ENCODE assay signal across 29 mouse cellular contexts in the genomic region with DNA sequence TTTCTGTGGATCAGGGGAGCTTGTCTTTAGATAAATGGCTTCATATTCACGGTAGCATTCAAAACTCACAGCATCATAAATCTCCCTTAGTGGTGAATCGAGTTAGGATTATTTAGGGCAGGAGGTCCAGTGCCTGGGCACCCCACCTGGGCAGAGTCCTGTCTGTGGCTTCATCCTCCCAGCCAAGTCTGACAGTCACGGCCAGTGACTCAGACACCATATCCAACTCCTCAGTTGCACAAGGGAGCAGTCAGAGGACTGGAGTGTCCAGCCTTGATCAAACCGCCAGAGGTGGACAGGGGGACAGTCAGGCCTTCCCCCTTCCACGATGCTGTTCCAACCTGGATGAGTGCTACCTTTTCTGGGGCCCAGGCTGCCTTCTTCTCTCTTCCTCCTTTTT. TPM values are rescaled to one million over a fixed set of nuclear protein-coding genes. Genes with fewer than 3 reads are reported as not detected.
A peak's percentile ranks its signal among the peaks of the same experiment; 100 is the strongest.
DNase-seq lines count a peak whose midpoint lies in the region; ATAC-seq and TF ChIP-seq lines count a peak whose summit lies in the region.
"Had no signal": no experiment of that assay in that cellular context is flagged by ENCODE, and none has a peak within 500 bp of the region (broad histone marks: within the 10 kb centered on the region; RNA-seq: fewer than 3 reads in every experiment).

No protein-coding gene starts in this region.

- H3K36me3 ChIP-seq in midbrain, embryonic 16.5 days (ENCODE audit: control insufficient read depth, insufficient read depth, low read length), result no peaks in the 10 kb centered on the region
- H3K36me3 ChIP-seq in midbrain, embryonic 14.5 days (ENCODE audit: control insufficient read depth, insufficient read depth, low read length), result no peaks in the 10 kb centered on the region
- no peaks in the 10 kb centered on the region for H3K36me3 ChIP-seq in C2C12 (ENCODE audit: control insufficient read depth, insufficient read depth)
- H3K36me3 ChIP-seq: embryonic facial prominence, embryonic 15.5 days; forebrain, embryonic 10.5 days; forebrain, embryonic 12.5 days had no signal

- H3ac ChIP-seq in C2C12 (ENCODE audit: control insufficient read depth, insufficient read length, low read depth), result no peak overlapping the region

- no peak overlapping the region for H3K4me3 ChIP-seq in midbrain, embryonic 16.5 days (ENCODE audit: low read depth, low read length)
- no peak overlapping the region for H3K4me3 ChIP-seq in midbrain, embryonic 14.5 days (replicated peaks; ENCODE audit: low read depth, low read length)
- no peak overlapping the region for H3K4me3 ChIP-seq in C2C12 (ENCODE audit: insufficient read depth, poor library complexity, severe bottlenecking)
- H3K4me3 ChIP-seq: embryonic facial prominence, embryonic 13.5 days; embryonic facial prominence, embryonic 15.5 days; erythroblast, embryonic 14.5 days; forebrain, embryonic 10.5 days; forebrain, embryonic 12.5 days had no signal

- peaks cover 18% of the 10 kb centered on the region for H3K4me1 ChIP-seq in midbrain, embryonic 16.5 days (ENCODE audit: control insufficient read depth, insufficient read depth, low read length)
- H3K4me1 ChIP-seq in midbrain, embryonic 14.5 days (ENCODE audit: control insufficient read depth, insufficient read depth, low read length), result peaks cover 16% of the 10 kb centered on the region

- no peak overlapping the region for H3K9ac ChIP-seq in midbrain, embryonic 16.5 days (ENCODE audit: low read depth, low read length)
- H3K9ac ChIP-seq in midbrain, embryonic 14.5 days (replicated peaks; ENCODE audit: low read length), result no peak overlapping the region
- H3K9ac ChIP-seq: embryonic facial prominence, embryonic 13.5 days; embryonic facial prominence, embryonic 15.5 days; forebrain, embryonic 12.5 days had no signal

- H3K4me2 ChIP-seq in midbrain, embryonic 16.5 days (ENCODE audit: low read length), result no peak overlapping the region
- no peak overlapping the region for H3K4me2 ChIP-seq in midbrain, embryonic 14.5 days (ENCODE audit: low read length)
- H3K4me2 ChIP-seq: embryonic facial prominence, embryonic 13.5 days; embryonic facial prominence, embryonic 15.5 days; forebrain, embryonic 12.5 days had no signal

- H3K9me3 ChIP-seq in midbrain, embryonic 16.5 days (replicated peaks; ENCODE audit: control insufficient read depth, low read length, poor library complexity, severe bottlenecking), result no peaks in the 10 kb centered on the region
- no peaks in the 10 kb centered on the region for H3K9me3 ChIP-seq in midbrain, embryonic 14.5 days (ENCODE audit: control insufficient read depth, low read length)
- H3K9me3 ChIP-seq: embryonic facial prominence, embryonic 13.5 days; embryonic facial prominence, embryonic 15.5 days; forebrain, embryonic 10.5 days; forebrain, embryonic 12.5 days had no signal

- no peak for TF ChIP-seq CTCF in C2C12 (IDR thresholded peaks at IDR 0.05; ENCODE audit: control insufficient read depth, insufficient read depth, insufficient read length)

- DNase-seq in adrenal gland, adult 2 months, result peak; percentile 36
- no peak for DNase-seq in adrenal gland, postnatal 14 days
- DNase-seq in midbrain, embryonic 14.5 days, result no peak
- no peak for DNase-seq in kidney, postnatal 10 days
- DNase-seq: adrenal gland, adult 8-10 months; adrenal gland, postnatal 25 days; B cell, adult 2 months; cerebellum, adult 11 months; cerebellum, adult 18-20 months; cerebellum, adult 8-10 months; cerebellum, adult 9-11 months; cerebellum, postnatal 14 days; cerebellum, postnatal 36 days; embryo, embryonic 11 days had no signal

- no peaks in the 10 kb centered on the region for H3K27me3 ChIP-seq in midbrain, embryonic 16.5 days (ENCODE audit: control insufficient read depth, insufficient read depth, low read depth, low read length)
- H3K27me3 ChIP-seq in midbrain, embryonic 14.5 days (ENCODE audit: control insufficient read depth, insufficient read depth, low read length), result no peaks in the 10 kb centered on the region
- peaks cover 3% of the 10 kb centered on the region for H3K27me3 ChIP-seq in C2C12 (ENCODE audit: control insufficient read depth, insufficient read depth, insufficient read length)
- H3K27me3 ChIP-seq: embryonic facial prominence, embryonic 13.5 days; embryonic facial prominence, embryonic 15.5 days; forebrain, embryonic 12.5 days had no signal

- H3K27ac ChIP-seq in midbrain, embryonic 16.5 days (ENCODE audit: low read length), result 0 out of 2 replicates have a peak overlapping the region, but pooled peaks have one; percentile 29
- H3K27ac ChIP-seq in midbrain, embryonic 14.5 days (replicated peaks; ENCODE audit: low read depth, low read length), result no peak overlapping the region
- H3K27ac ChIP-seq: embryonic facial prominence, embryonic 13.5 days; embryonic facial prominence, embryonic 15.5 days; forebrain, embryonic 10.5 days; forebrain, embryonic 12.5 days had no signal

- 76% methylated on average over 5 of the region's 5 CpGs for WGBS in midbrain, embryonic 16.5 days
- WGBS in midbrain, embryonic 14.5 days, result 77% methylated on average over 5 of the region's 5 CpGs

- ATAC-seq in midbrain, embryonic 16.5 days, result no peak
- no peak for ATAC-seq in midbrain, embryonic 14.5 days (ENCODE audit: low FRiP score, low TSS enrichment)
- ATAC-seq: forebrain, embryonic 14.5 days; forebrain, embryonic 16.5 days had no signal

- H3K79me3 ChIP-seq in C2C12 (ENCODE audit: low read depth), result no peaks in the 10 kb centered on the region

- no peaks in the 10 kb centered on the region for H3K79me2 ChIP-seq in C2C12 (ENCODE audit: control insufficient read depth, insufficient read depth)

TF ChIP-seq in C2C12, 6 proteins besides CTCF, POLR2A, EP300 and RAD21:
- TF ChIP-seq MAX (IDR thresholded peaks at IDR 0.05), result no peak
- no peak for TF ChIP-seq USF1 (IDR thresholded peaks at IDR 0.05; ENCODE audit: low read depth)
- no peak for TF ChIP-seq MYOD1 (IDR thresholded peaks at IDR 0.05; ENCODE audit: control insufficient read depth, insufficient read length, low read depth)
- TF ChIP-seq FOSL1 (IDR thresholded peaks at IDR 0.05; ENCODE audit: insufficient read depth, low read length, poor library complexity, severe bottlenecking), result no peak
- TF ChIP-seq CEBPB (IDR thresholded peaks at IDR 0.05; ENCODE audit: low read depth), result peak; percentile 3
- no peak for TF ChIP-seq MYOG (IDR thresholded peaks at IDR 0.05; ENCODE audit: control insufficient read depth, extremely low read depth, insufficient read length)
TF ChIP-seq in C2C12: peak in this region for 1.

RNA-seq across cellular contexts. Expression of a gene that starts 31.1 kb away (rescaled TPM):
- total RNA-seq in adrenal gland, adult 2 months (2021), result 1 to 10 TPM; 1.4 to 4.1 TPM
- 3.1 and 6.5 TPM in 2 replicates for polyA plus RNA-seq in adrenal gland, adult 2 months (2012; rRNA removed)
- total RNA-seq in adrenal gland, postnatal 14 days (2021), result 2.0 and 2.4 TPM in 2 replicates
- polyA plus RNA-seq in midbrain, embryonic 16.5 days (2015; fragmentation: Nextera tagmentation; extraction: Ambion mirVana), result 1.7 and 1.8 TPM in 2 replicates
- polyA plus RNA-seq in midbrain, embryonic 14.5 days (2014; fragmentation: Nextera tagmentation; extraction: Ambion mirVana), result 0.97 and 1.4 TPM in 2 replicates
- polyA plus RNA-seq in C2C12 (2012; fragmentation: generic; extraction: Trizol), result 0.01 TPM
- total RNA-seq: common myeloid progenitor, adult 5-6 weeks; MEL had no signal

RNA-seq across cellular contexts. Expression of a gene that starts 51.7 kb away (rescaled TPM):
- 100 to 1,000 TPM in 1 of 2 experiments, 10 to 100 TPM in 1; 63.6 to 105 TPM for total RNA-seq in adrenal gland, adult 2 months (2021)
- 66.9 and 71.9 TPM in 2 replicates for polyA plus RNA-seq in adrenal gland, adult 2 months (2012; rRNA removed)
- total RNA-seq in adrenal gland, postnatal 14 days (2021), result 69.0 and 75.1 TPM in 2 replicates
- polyA plus RNA-seq in midbrain, embryonic 16.5 days (2015; fragmentation: Nextera tagmentation; extraction: Ambion mirVana), result 7.0 and 7.1 TPM in 2 replicates
- polyA plus RNA-seq in midbrain, embryonic 14.5 days (2014; fragmentation: Nextera tagmentation; extraction: Ambion mirVana), result 0.77 and 6.8 TPM in 2 replicates
- polyA plus RNA-seq in C2C12 (2012; fragmentation: generic; extraction: Trizol), result 1.1 TPM

RNA-seq across cellular contexts. Expression of a gene that starts 59.9 kb away (rescaled TPM):
- not detected for total RNA-seq in adrenal gland, adult 2 months (2021)
- polyA plus RNA-seq in adrenal gland, adult 2 months (2012; rRNA removed), result not detected in 2 replicates
- total RNA-seq in adrenal gland, postnatal 14 days (2021), result not detected in 2 replicates
- polyA plus RNA-seq in midbrain, embryonic 16.5 days (2015; fragmentation: Nextera tagmentation; extraction: Ambion mirVana), result not detected in 2 replicates
- not detected in 2 replicates for polyA plus RNA-seq in midbrain, embryonic 14.5 days (2014; fragmentation: Nextera tagmentation; extraction: Ambion mirVana)
- not detected for polyA plus RNA-seq in C2C12 (2012; fragmentation: generic; extraction: Trizol)
- total RNA-seq: adrenal gland, adult 8-10 months; adrenal gland, postnatal 25 days; adrenal gland, postnatal 4 days; common myeloid progenitor, adult 5-6 weeks; MEL had no signal
- polyA plus RNA-seq: brain, embryonic 14.5 days; embryonic facial prominence, embryonic 11.5 days; embryonic facial prominence, embryonic 13.5 days; embryonic facial prominence, embryonic 15.5 days; erythroblast, embryonic 14.5 days; forebrain, embryonic 10.5 days; forebrain, embryonic 12.5 days; forebrain, embryonic 14.5 days; forebrain, embryonic 16.5 days; frontal cortex, adult 2 months had no signal
